Mouse (Mus musculus) liver, embryonic 11.5 days (tissue): ENCODE measurements around the gene Tal1. TPM values are rescaled to one million over a fixed set of nuclear protein-coding genes. Genes with fewer than 3 reads are reported as not detected.

ENCODE experiments used
- ATAC-seq: fragments of 200-750 bp; cut with Nextera tagmentation; replicated peaks from 2 replicates; pipeline ENCODE4 v1.8.0; 2017; ENCODE audit warnings: moderate number of reproducible peaks, mild to moderate bottlenecking, moderate TSS enrichment, moderate library complexity; ENCODE audit not compliant: low FRiP score
- DNase-seq: peaks from one replicate; pipeline ENCODE4 v3.0.0-alpha.2; 2017; ENCODE audit warnings: low spot score
- H3K27ac ChIP-seq: fragments of 300-500 bp; sonication (generic); 2 replicates; pipeline ENCODE4 v1.5.1; 2014; ENCODE audit warnings: mild to moderate bottlenecking, low read depth, low read length, control low read depth
- H3K27me3 ChIP-seq: fragments of 300-500 bp; sonication (generic); replicated peaks from 2 replicates; pipeline ENCODE4 v1.6.1; 2014; ENCODE audit warnings: low read length, mixed read lengths; ENCODE audit not compliant: control insufficient read depth, insufficient read depth
- H3K36me3 ChIP-seq: fragments of 300-500 bp; sonication (generic); 2 replicates; pipeline ENCODE4 v1.6.1; 2014; ENCODE audit warnings: mild to moderate bottlenecking, low read length, moderate library complexity, mixed read lengths; ENCODE audit not compliant: control insufficient read depth, insufficient read depth
- H3K4me1 ChIP-seq: fragments of 300-500 bp; sonication (generic); replicated peaks from 2 replicates; pipeline ENCODE4 v1.6.1; 2014; ENCODE audit warnings: low read length, mixed read lengths; ENCODE audit not compliant: control insufficient read depth, insufficient read depth
- H3K4me2 ChIP-seq: fragments of 300-500 bp; sonication (generic); 2 replicates; pipeline ENCODE4 v1.6.1; 2014; ENCODE audit warnings: mild to moderate bottlenecking, control low read depth, moderate library complexity
- H3K4me3 ChIP-seq: fragments of 300-500 bp; sonication (generic); 2 replicates; pipeline ENCODE4 v1.5.1; 2014; ENCODE audit warnings: low read depth, low read length, control low read depth
- H3K9ac ChIP-seq: fragments of 300-500 bp; sonication (generic); 2 replicates; pipeline ENCODE4 v1.6.1; 2014; ENCODE audit warnings: low read depth, low read length, control low read depth
- H3K9me3 ChIP-seq: fragments of 300-500 bp; sonication (generic); 2 replicates; pipeline ENCODE4 v1.6.1; 2016; ENCODE audit warnings: low read length, inconsistent platforms, mixed read lengths; ENCODE audit not compliant: control insufficient read depth
- WGBS: fragments of 180-500 bp; shearing (Covaris S2); extraction: QIAGEN DNeasy Blood & Tissue Kit; methylation state at CpG from one replicate; pipeline ENCODE4 v1.1.7; 2014; 5-methylcytosine and 5-hydroxymethylcytosine counted together
- polyA plus RNA-seq: library from polyadenylated mRNA; unstranded; fragments of >200 nt; fragmentation: Nextera tagmentation; extraction: Ambion mirVana; gene quantifications from 2 replicates; pipeline ENCODE4 v1.2.1, GENCODE M21; 2014

Gene Tal1
- polyA plus RNA-seq, 1 experiment from 2014 or later, result 42.7 TPM

DNA sequence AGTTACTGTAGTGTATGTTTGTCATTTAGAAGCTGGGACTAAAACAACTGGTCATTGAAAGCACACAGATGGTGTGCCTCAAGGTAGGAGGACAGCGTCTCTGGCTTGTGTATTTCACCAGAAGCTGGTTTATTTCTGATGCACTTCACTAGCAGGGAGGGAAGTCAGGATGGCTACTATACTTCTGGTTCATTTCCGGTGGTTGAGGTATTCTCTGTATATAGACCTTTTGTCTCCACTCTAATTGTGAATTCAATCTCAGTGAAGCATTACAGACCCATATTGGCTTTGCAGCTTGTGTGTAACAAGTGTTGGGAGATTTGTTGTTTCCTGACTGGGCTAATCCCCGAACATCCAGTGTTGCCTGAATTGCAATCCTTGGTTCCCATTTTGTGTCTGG is 4.5 kb downstream of the Tal1 start:
- H3K27ac ChIP-seq, result peak overlapping the region; percentile 98
- peak overlapping the region; percentile 77 for H3K4me3 ChIP-seq
- DNase-seq (no peak), ATAC-seq (no peak)
- H3K27me3 ChIP-seq, result peaks cover 36% of the 10 kb centered on the region
- peaks cover 10% of the 10 kb centered on the region; the same call in 1 of the 2 replicates for H3K4me1 ChIP-seq
- peak overlapping the region; percentile 98 for H3K9ac ChIP-seq
- peak overlapping the region; percentile 88 for H3K4me2 ChIP-seq
- WGBS, result 21% methylated on average over 3 of the region's 3 CpGs
- H3K36me3 ChIP-seq, result peaks cover 10% of the 10 kb centered on the region
- H3K9me3 ChIP-seq, result no peaks in the 10 kb centered on the region

DNA sequence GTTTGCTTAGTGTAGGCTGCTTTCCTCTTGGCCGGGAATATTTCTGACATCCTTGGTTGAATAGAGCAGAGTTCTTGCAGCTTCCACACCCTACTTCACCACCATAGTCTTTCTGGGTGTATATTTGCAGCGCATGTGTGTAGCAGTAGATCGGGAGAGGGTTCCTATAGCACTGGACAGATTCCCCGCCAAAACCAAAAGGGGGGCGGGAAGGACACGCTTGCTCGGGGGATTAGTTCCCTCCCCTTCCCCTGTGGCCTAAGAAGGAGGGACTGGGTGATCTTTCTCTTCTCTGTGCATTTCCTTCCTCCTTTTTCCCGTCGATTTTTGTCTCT is 6.3 kb downstream of the Tal1 start:
- ATAC-seq, result peak; percentile 53

DNA sequence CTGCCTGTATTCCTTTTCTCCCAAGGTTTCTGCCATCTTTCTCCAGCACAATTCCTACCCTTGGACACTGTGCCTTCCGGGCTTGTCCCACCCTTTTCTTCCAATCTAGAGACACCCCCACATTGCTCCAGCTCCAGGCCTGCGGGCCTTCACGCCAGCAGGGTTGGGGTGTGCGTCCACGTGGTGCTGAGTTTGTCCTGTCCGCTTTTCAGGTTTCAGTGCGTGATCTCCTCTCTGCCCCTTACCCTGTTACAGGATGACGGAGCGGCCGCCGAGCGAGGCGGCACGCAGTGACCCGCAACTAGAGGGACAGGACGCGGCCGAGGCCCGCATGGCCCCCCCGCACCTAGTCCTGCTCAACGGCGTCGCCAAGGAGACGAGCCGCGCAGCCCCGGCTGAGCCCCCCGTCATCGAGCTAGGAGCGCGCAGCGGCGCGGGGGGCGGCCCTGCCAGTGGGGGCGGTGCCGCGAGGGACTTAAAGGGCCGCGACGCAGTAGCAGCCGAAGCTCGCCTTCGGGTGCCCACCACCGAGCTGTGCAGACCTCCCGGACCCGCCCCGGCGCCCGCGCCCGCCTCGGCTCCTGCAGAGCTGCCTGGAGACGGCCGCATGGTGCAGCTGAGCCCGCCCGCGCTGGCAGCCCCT is 6.8 kb downstream of the Tal1 start:
- H3K9ac ChIP-seq, result peak overlapping the region; percentile 81
- WGBS, result under 1% methylated on average over 45 of the region's 58 CpGs
- ATAC-seq (peak; percentile 68), DNase-seq (peak; percentile 77)
- H3K4me3 ChIP-seq, result peak overlapping the region; percentile 77
- peaks cover 11% of the 10 kb centered on the region; the same call in 1 of the 2 replicates for H3K4me1 ChIP-seq
- H3K36me3 ChIP-seq, result peaks cover 16% of the 10 kb centered on the region
- H3K9me3 ChIP-seq, result no peaks in the 10 kb centered on the region
- H3K4me2 ChIP-seq, result peak overlapping the region; percentile 88
- peaks cover 26% of the 10 kb centered on the region for H3K27me3 ChIP-seq
- peak overlapping the region; percentile 73 for H3K27ac ChIP-seq

More for the DNA sequence above, 6.3 kb downstream of the Tal1 start:
- H3K36me3 ChIP-seq, result peaks cover 15% of the 10 kb centered on the region
- H3K4me2 ChIP-seq, result peak overlapping the region; percentile 88
- peak overlapping the region; percentile 73 for H3K27ac ChIP-seq
- DNase-seq, result peak; percentile 57
- H3K4me3 ChIP-seq, result peak overlapping the region; percentile 77
- H3K4me1 ChIP-seq, result peaks cover 11% of the 10 kb centered on the region; the same call in 1 of the 2 replicates
- 1% methylated on average over 9 of the region's 9 CpGs for WGBS
- peaks cover 30% of the 10 kb centered on the region for H3K27me3 ChIP-seq
- H3K9ac ChIP-seq, result peak overlapping the region; percentile 81
- H3K9me3 ChIP-seq, result no peaks in the 10 kb centered on the region

DNA sequence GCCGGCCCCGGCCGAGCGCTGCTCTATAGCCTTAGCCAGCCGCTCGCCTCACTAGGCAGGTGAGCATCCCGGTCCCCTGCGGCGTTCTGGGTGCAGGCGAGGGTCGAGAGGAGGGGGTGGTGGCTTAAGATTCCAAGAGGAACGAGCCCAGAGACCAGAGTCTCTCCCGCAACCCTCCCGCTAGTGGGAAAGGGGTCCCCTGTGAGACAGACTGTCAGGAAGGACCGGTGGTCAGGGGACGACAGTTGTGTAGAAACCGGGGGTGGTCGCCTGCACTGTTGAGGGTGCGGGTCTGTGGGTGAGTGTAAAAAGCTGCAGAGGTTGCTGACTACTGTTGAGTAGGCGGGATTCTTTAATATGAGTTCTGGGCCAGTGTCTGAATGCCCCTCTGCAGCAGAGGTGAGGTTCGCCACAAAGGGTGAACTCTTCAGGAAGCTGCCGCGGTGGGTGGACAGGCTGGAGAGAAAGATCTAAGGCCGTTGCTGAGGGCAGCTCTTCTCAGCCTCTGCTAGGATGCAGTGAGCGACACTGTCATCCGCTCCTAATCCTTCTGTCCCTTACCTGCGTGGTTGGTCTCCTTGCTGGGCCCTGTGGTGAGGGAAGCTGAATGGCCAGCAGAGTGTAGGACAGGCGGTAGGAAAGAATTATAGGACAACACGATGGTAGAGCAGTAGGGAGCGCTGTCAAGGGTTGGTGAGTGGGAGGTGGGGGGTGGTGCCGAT is 7.5 kb downstream of the Tal1 start:
- 2% methylated on average over 31 of the region's 31 CpGs for WGBS

DNA sequence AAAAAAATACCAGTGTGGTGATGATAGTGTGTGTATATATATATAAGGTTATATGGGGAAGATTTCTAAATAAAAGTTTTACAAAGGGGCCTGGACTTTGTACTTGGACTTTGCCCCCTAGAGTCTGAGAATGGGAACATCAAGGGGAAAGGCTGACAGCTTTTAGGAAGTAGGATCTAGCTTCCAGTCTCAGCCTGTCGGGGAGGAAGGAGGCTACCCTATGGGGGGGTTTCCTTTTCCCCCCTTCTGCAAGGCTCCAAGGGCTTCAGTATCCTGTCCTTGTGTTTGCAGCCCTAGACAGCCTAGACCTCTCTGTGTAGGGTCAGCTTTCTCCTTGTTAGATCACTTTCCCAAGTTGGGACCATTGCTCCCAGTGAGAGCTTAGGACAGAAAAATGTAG is 15.4 kb downstream of the Tal1 start:
- peak; percentile 30 for ATAC-seq
- Histone ChIP-seq H3K4me3 (no peak overlapping the region), H3K36me3 (peaks cover 10% of the 10 kb centered on the region; the same call in 1 of the 2 replicates), H3K9ac (no peak overlapping the region), H3K4me2 (no peak overlapping the region), H3K27ac (no peak overlapping the region), H3K9me3 (no peaks in the 10 kb centered on the region), H3K4me1 (peaks cover 13% of the 10 kb centered on the region), H3K27me3 (0 out of 2 replicates have a peak, but pooled peaks cover 2% of the 10 kb centered on the region)
- WGBS, result 25% methylated on average over 1 of the region's 1 CpGs
- no peak for DNase-seq

More for the DNA sequence above, 7.5 kb downstream of the Tal1 start:
- Histone ChIP-seq H3K27ac (peak overlapping the region; percentile 73), H3K9ac (peak overlapping the region; percentile 81), H3K27me3 (peaks cover 28% of the 10 kb centered on the region), H3K4me3 (peak overlapping the region; percentile 77), H3K9me3 (no peaks in the 10 kb centered on the region), H3K36me3 (peaks cover 21% of the 10 kb centered on the region), H3K4me2 (peak overlapping the region; percentile 88), H3K4me1 (peaks cover 11% of the 10 kb centered on the region; the same call in 1 of the 2 replicates)
- ATAC-seq, result no peak
- no peak for DNase-seq

DNA sequence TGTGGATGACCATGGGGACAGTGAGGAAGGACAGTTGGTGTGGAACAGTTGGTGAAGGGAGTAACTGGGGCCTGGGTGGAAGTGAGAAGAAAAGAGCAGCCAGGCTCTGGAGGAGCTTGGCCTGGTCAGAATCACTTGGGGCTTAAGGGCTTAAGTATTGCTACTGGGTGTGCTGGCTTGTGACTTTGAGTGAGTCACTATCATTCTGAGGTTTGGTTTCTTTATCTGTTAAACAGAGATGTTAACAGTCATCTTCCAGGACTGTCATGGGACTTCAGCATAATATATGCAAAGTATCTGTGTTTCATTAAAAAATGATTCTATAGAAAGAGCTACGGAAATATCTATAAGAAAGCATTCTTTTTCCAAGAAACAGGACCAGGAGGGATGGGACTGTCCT is 18.6 kb downstream of the Tal1 start:
- Histone ChIP-seq H3K27ac (peak overlapping the region; percentile 57), H3K27me3 (no peaks in the 10 kb centered on the region), H3K36me3 (no peaks in the 10 kb centered on the region), H3K4me1 (peaks cover 24% of the 10 kb centered on the region), H3K4me3 (no peak overlapping the region), H3K9ac (no peak overlapping the region), H3K4me2 (no peak overlapping the region), H3K9me3 (no peaks in the 10 kb centered on the region)
- WGBS, result 83% methylated on average over 1 of the region's 1 CpGs
- ATAC-seq (no peak), DNase-seq (no peak)

DNA sequence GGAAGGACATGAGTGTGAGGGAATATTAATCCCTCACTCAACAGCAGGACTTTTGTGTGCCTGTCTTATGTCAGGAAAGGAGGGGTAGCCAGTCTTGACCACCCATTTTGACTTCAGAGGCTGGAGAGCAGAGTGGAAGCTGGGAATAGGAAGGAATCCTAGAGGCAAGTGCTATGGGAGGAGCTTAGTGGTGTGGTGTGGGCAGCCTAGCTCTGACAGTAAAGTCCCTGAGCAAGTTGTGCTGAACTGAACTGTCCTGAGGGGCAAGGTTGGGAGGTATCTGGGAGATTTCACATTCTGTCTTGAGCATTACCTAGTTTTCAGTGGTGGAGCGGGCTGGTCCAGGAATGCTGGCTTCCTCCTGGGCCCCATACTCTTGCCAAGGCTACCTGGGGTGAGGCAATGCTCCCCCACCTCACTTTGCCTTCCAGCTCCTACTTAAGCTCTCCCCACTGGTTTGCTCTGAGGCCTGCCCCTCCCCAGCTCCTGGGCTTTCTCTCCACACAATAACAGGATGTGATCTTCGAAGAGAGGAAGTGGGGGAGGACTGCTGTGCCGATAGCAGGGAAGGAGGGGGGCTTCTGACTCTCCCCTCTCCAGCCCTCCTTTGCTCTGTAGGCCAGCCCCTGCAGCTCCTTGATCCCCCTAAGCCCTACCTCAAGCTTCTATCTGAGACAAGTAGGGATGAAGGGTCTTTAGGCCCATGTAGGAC is 19.1 kb downstream of the Tal1 start:
- peak overlapping the region; percentile 57 for H3K27ac ChIP-seq
- no peak overlapping the region for H3K9ac ChIP-seq
- H3K4me1 ChIP-seq, result peaks cover 24% of the 10 kb centered on the region

DNA sequence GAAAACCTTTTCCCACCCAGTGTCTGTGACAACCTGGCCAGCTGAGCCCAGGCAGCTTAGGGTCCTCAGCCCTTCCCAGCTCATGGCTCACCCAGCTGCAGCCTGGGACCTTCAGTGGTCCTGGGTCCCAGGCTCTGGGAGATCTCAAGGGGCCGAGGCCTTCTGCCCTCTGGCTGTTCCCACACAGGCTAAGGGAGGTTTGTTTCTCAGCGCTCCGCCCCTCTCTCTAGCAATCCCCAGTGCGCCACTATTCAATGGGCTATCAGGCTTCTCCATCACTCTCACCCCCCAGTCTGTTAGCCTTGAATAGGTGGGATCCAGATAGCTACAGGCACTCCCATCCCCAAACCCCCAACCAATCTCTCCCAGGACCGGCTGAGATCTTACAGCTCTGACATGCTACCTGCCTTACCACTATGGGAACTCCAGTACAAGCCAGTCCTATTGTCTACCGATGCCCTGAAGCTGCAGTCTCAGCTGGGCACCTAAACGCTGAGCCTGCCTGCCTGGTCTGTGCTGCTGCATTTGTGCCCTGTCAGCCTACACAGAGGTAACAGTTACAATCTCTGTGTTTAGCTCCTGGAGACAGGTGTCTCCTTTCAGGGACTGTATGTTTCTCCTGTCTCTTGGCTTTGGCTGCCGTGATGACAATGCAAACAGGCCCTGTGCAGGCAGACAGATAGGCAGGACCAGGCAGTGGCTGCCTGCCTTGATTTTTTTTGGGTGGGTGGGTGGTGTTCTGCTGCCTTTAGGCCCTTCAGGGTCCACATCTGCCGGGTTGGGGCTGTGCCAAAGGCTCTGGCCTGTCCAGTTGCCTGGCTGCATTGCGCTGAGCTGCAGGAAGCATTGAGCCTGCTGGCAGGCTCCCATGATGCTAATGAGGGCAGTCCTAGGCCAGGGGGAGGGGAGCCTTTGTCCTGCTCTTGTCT is 22.9 kb downstream of the Tal1 start:
- Histone ChIP-seq H3K4me1 (peaks cover 24% of the 10 kb centered on the region), H3K27ac (no peak overlapping the region), H3K4me2 (no peak overlapping the region), H3K9me3 (no peaks in the 10 kb centered on the region), H3K27me3 (no peaks in the 10 kb centered on the region), H3K4me3 (no peak overlapping the region), H3K36me3 (no peaks in the 10 kb centered on the region), H3K9ac (no peak overlapping the region; the same call in 1 of the 2 replicates)
- DNase-seq (no peak), ATAC-seq (0 out of 2 replicates have a peak, but pooled peaks have one; percentile 16)
- 44% methylated on average over 10 of the region's 10 CpGs for WGBS

More for the DNA sequence above, 19.1 kb downstream of the Tal1 start:
- Histone ChIP-seq H3K9me3 (no peaks in the 10 kb centered on the region), H3K27me3 (no peaks in the 10 kb centered on the region), H3K36me3 (no peaks in the 10 kb centered on the region), H3K4me3 (no peak overlapping the region), H3K4me2 (no peak overlapping the region)
- DNase-seq, result no peak
- 32% methylated on average over 3 of the region's 3 CpGs for WGBS
- ATAC-seq, result peak; percentile 44; the same call in 1 of the 2 replicates
